Mouse (Mus musculus): ENCODE measurements around the gene Ugt1a6a.

GRCm38 (mm10) chr1:88195687-88196086, 61.1 kb downstream of the Ugt1a6a start:
- no peak for TF ChIP-seq USF1 (IDR thresholded peaks at IDR 0.05; ENCODE audit: low read depth, low read length)
- TF ChIP-seq MXI1 (IDR thresholded peaks at IDR 0.05; ENCODE audit: low read depth, low read length), result no peak
- TF ChIP-seq MEF2A (IDR thresholded peaks at IDR 0.05; ENCODE audit: extremely low read depth, insufficient replicate concordance, low read depth, low read length, poor library complexity, severe bottlenecking), result no peak
- TF ChIP-seq ZKSCAN1 (IDR thresholded peaks at IDR 0.05; ENCODE audit: low read depth, low read length), result no peak
- no peak for TF ChIP-seq CTCF (IDR thresholded peaks at IDR 0.05 in 2 of 3, conservative IDR thresholded peaks at IDR 0.05 in 1 of 3; ENCODE audit: control insufficient read depth in 1 of 3, insufficient read depth in 1 of 3, low read depth in 2 of 3, low read length in 3 of 3, poor library complexity in 1 of 3, severe bottlenecking in 1 of 3)
- no peak for TF ChIP-seq POLR2A (IDR thresholded peaks at IDR 0.05; ENCODE audit: control insufficient read depth in 1 of 2, insufficient read depth in 1 of 2, low read depth in 1 of 2, low read length in 2 of 2, poor library complexity in 1 of 2)
- no peak for TF ChIP-seq UBTF (IDR thresholded peaks at IDR 0.05; ENCODE audit: borderline replicate concordance, insufficient read depth, low read depth, low read length)
- no peak for TF ChIP-seq ETS1 (IDR thresholded peaks at IDR 0.05; ENCODE audit: low read depth, low read length)
- TF ChIP-seq MYC (IDR thresholded peaks at IDR 0.05; ENCODE audit: low read depth, low read length), result no peak
